Mouse (Mus musculus): ENCODE measurements around the gene Usp47. TPM values are rescaled to one million over a fixed set of nuclear protein-coding genes. Genes with fewer than 3 reads are reported as not detected.
"Not testable (repeated sequence)": the region's sequence is repeated elsewhere in the genome, so short reads cannot be mapped to it uniquely, and the experiment has no call there.

Gene Usp47
- polyA plus RNA-seq, 1 experiment from 2014 or later, result 90.9 TPM

DNA sequence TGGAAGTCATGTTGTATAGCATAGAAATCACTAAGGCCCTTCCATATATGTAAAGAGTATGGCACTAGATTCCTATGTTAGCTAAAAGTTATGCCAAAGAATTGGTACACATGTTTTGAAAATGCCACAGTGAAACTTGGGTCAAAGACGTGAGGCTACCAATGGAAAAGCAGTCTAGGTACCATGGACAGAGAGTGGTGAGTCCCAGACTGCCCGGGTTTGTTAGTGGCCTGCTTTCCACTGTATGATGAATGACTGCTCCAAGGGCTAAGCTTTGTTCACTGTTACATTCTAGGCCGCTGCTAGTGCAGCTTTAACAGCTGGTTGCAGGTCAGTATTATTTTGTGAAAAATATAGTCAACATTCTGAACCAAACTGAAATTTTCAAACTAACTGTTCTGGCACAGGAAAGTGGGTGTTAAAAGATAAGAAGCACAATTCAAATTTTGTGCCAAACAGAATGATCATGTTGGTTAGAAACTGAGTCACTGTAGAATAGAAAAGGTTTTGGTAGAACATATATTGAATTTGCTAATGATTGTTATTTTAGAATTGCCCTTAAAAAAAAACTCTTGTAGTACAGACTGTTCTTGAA lies 22.6 kb downstream of the Usp47 start:
- H3K9me3 ChIP-seq, result no peaks in the 10 kb centered on the region
- no peaks in the 10 kb centered on the region; the same call in 1 of the 2 replicates for H3K36me3 ChIP-seq (replicated peaks)
- H3K4me3 ChIP-seq, result no peak overlapping the region
- H3K4me1 ChIP-seq, result no peaks in the 10 kb centered on the region
- 68% methylated on average over 3 of the region's 3 CpGs for WGBS
- no peak overlapping the region for H3K27ac ChIP-seq (replicated peaks)
- DNase-seq (ENCODE audit: low spot score), result no peak
- H3K27me3 ChIP-seq (replicated peaks; ENCODE audit: low read depth, poor library complexity, severe bottlenecking), result no peaks in the 10 kb centered on the region

- Histone ChIP-seq H3K27me3 (replicated peaks; ENCODE audit: low read depth, poor library complexity, severe bottlenecking) (no peaks in the 10 kb centered on the region), H3K9me3 (no peaks in the 10 kb centered on the region), H3K4me1 (no peaks in the 10 kb centered on the region), H3K36me3 (replicated peaks) (peaks cover 4% of the 10 kb centered on the region; the same call in 1 of the 2 replicates), H3K4me3 (no peak overlapping the region), H3K27ac (replicated peaks) (no peak overlapping the region)
- DNase-seq (ENCODE audit: low spot score), result no peak
- WGBS, result 93% methylated on average over 5 of the region's 5 CpGs
Measured at GRCm38 (mm10) chr7:112048643-112049042, 25.3 kb downstream of the Usp47 start.

DNA sequence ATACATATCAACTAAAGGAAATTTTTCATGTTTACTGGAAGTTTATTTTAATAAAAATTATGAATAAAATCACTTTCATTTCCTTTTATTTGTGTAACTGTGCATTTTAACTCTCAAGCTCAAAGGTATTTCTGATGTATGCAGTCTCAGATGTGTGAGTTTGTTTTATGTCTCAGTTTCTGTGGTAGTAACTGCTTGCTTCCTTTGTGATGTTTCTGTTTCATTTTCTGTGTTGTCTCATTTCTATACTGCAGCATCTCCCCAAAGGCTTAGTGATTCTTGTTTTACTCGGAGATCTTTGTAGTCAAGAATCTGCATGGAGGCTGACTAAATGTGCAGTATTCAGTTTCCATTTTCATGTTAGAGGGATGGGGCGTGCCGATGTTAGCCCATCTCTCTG lies 30.4 kb downstream of the Usp47 start:
- no peak for DNase-seq (ENCODE audit: low spot score)
- WGBS, result 94% methylated on average over 3 of the region's 3 CpGs
- no peaks in the 10 kb centered on the region for H3K9me3 ChIP-seq
- H3K27me3 ChIP-seq (replicated peaks; ENCODE audit: low read depth, poor library complexity, severe bottlenecking), result no peaks in the 10 kb centered on the region
- H3K4me3 ChIP-seq, result no peak overlapping the region
- no peaks in the 10 kb centered on the region for H3K4me1 ChIP-seq
- no peak overlapping the region for H3K27ac ChIP-seq (replicated peaks)
- peaks cover 39% of the 10 kb centered on the region for H3K36me3 ChIP-seq (replicated peaks)

GRCm38 (mm10) chr7:112055901-112056625 lies 32.8 kb downstream of the Usp47 start:
- H3K27ac ChIP-seq (replicated peaks), result no peak overlapping the region
- H3K27me3 ChIP-seq (replicated peaks; ENCODE audit: low read depth, poor library complexity, severe bottlenecking), result no peaks in the 10 kb centered on the region
- H3K4me1 ChIP-seq, result no peaks in the 10 kb centered on the region
- no peak for DNase-seq (ENCODE audit: low spot score)
- no peaks in the 10 kb centered on the region for H3K9me3 ChIP-seq
- H3K4me3 ChIP-seq, result no peak overlapping the region
- peaks cover 59% of the 10 kb centered on the region for H3K36me3 ChIP-seq (replicated peaks)
- 76% methylated on average over 8 of the region's 8 CpGs for WGBS

GRCm38 (mm10) chr7:112074868-112075267 lies 51.6 kb downstream of the Usp47 start:
- H3K36me3 ChIP-seq (replicated peaks), result peaks cover 79% of the 10 kb centered on the region
- no peak overlapping the region for H3K27ac ChIP-seq (replicated peaks)
- WGBS, result 89% methylated on average over 5 of the region's 5 CpGs

GRCm38 (mm10) chr7:112082636-112083035 lies 59.3 kb downstream of the Usp47 start:
- Histone ChIP-seq H3K36me3 (replicated peaks) (peaks cover 87% of the 10 kb centered on the region), H3K4me1 (no peaks in the 10 kb centered on the region)

More at GRCm38 (mm10) chr7:112074868-112075267, 51.6 kb downstream of the Usp47 start:
- Histone ChIP-seq H3K4me3 (no peak overlapping the region), H3K27me3 (replicated peaks; ENCODE audit: low read depth, poor library complexity, severe bottlenecking) (no peaks in the 10 kb centered on the region), H3K4me1 (no peaks in the 10 kb centered on the region), H3K9me3 (no peaks in the 10 kb centered on the region)
- DNase-seq (ENCODE audit: low spot score), result no peak

DNA sequence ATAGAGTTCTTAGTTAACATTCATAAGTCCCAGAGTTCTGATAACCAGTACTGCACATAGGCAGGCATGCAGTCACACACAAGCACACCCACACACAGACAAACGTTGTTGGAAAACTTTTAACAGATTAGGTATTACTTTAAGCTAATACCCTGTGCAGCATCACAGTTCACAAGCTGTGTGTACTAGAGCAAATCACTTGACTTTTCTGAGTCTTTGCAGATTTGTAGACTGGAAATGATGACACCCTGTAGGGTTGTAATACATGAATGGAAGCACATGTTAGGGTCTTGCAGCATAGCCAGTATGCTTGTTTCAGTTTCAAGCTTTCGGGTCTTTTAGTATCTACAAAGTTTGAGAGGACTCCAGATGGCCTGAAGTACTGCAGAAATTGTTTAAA lies 60.9 kb downstream of the Usp47 start:
- peaks cover 91% of the 10 kb centered on the region for H3K36me3 ChIP-seq (replicated peaks)
- H3K27ac ChIP-seq (replicated peaks), result no peak overlapping the region
- no peaks in the 10 kb centered on the region for H3K9me3 ChIP-seq
- DNase-seq (ENCODE audit: low spot score), result no peak
- H3K4me1 ChIP-seq, result no peaks in the 10 kb centered on the region
- H3K4me3 ChIP-seq, result no peak overlapping the region
- H3K27me3 ChIP-seq (replicated peaks; ENCODE audit: low read depth, poor library complexity, severe bottlenecking), result no peaks in the 10 kb centered on the region
- WGBS, result 86% methylated on average over 2 of the region's 2 CpGs

More at GRCm38 (mm10) chr7:112082636-112083035, 59.3 kb downstream of the Usp47 start:
- no peak overlapping the region for H3K27ac ChIP-seq (replicated peaks)
- 87% methylated on average over 1 of the region's 1 CpGs for whole genome bisulfite sequencing
- H3K27me3 ChIP-seq (replicated peaks; ENCODE audit: low read depth, poor library complexity, severe bottlenecking), result no peaks in the 10 kb centered on the region
- DNase-seq (ENCODE audit: low spot score), result no peak
- H3K9me3 ChIP-seq, result no peaks in the 10 kb centered on the region
- H3K4me3 ChIP-seq, result no peak overlapping the region

- peaks cover 92% of the 10 kb centered on the region for H3K36me3 ChIP-seq (replicated peaks)
- peak; percentile 88 for DNase-seq (ENCODE audit: low spot score)
- no peaks in the 10 kb centered on the region for H3K27me3 ChIP-seq (replicated peaks; ENCODE audit: low read depth, poor library complexity, severe bottlenecking)
- WGBS, result 36% methylated on average over 4 of the region's 4 CpGs
- H3K4me1 ChIP-seq, result no peaks in the 10 kb centered on the region
- H3K9me3 ChIP-seq, result no peaks in the 10 kb centered on the region
- H3K27ac ChIP-seq (replicated peaks), result no peak overlapping the region
- no peak overlapping the region for H3K4me3 ChIP-seq
Measured at GRCm38 (mm10) chr7:112085062-112085461, 61.8 kb downstream of the Usp47 start.

- DNase-seq (ENCODE audit: low spot score), result no peak
- H3K4me1 ChIP-seq, result no peaks in the 10 kb centered on the region
Measured at GRCm38 (mm10) chr7:112086186-112086585, 62.9 kb downstream of the Usp47 start.

GRCm38 (mm10) chr7:112094923-112095322 lies 71.6 kb downstream of the Usp47 start:
- DNase-seq (ENCODE audit: low spot score); H3K4me3 ChIP-seq; H3K9me3 ChIP-seq; H3K4me1 ChIP-seq; H3K27me3 ChIP-seq (replicated peaks; ENCODE audit: low read depth, poor library complexity, severe bottlenecking); H3K27ac ChIP-seq (replicated peaks): not testable (repeated sequence)
- WGBS, result 92% methylated on average over 4 of the region's 4 CpGs
- peaks cover 100% of the 10 kb centered on the region for H3K36me3 ChIP-seq (replicated peaks)

More at GRCm38 (mm10) chr7:112086186-112086585, 62.9 kb downstream of the Usp47 start:
- Histone ChIP-seq H3K27me3 (replicated peaks; ENCODE audit: low read depth, poor library complexity, severe bottlenecking) (no peaks in the 10 kb centered on the region), H3K27ac (replicated peaks) (no peak overlapping the region), H3K36me3 (replicated peaks) (peaks cover 92% of the 10 kb centered on the region), H3K4me3 (no peak overlapping the region), H3K9me3 (no peaks in the 10 kb centered on the region)
- 98% methylated on average over 2 of the region's 2 CpGs for WGBS

DNA sequence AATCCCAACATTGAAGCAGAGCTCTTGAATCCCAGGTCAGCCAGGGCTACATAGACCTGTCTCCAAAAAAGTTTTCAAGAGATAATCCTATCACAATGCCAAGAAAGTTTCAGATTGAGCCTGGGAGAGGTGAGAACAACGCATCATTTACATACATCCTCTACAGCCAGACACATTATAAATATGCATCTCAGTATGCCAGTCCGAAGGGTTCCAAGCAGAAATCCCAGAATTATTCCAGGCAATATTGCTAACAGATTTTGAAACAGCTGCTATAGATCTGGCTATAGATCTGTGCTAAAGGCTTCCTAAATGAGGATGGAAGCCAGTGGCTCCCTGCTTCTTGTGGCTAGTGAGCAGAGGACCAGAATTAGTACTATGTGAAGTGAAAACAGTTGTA lies 77.6 kb downstream of the Usp47 start:
- Histone ChIP-seq H3K36me3 (replicated peaks) (peaks cover 100% of the 10 kb centered on the region), H3K9me3 (no peaks in the 10 kb centered on the region), H3K4me3 (no peak overlapping the region), H3K4me1 (no peaks in the 10 kb centered on the region), H3K27me3 (replicated peaks; ENCODE audit: low read depth, poor library complexity, severe bottlenecking) (no peaks in the 10 kb centered on the region), H3K27ac (replicated peaks) (no peak overlapping the region)
- WGBS, result 92% methylated on average over 2 of the region's 2 CpGs
- DNase-seq (ENCODE audit: low spot score), result no peak

- H3K27ac ChIP-seq (replicated peaks), result no peak overlapping the region
- no peaks in the 10 kb centered on the region for H3K27me3 ChIP-seq (replicated peaks; ENCODE audit: low read depth, poor library complexity, severe bottlenecking)
- 78% methylated on average over 5 of the region's 5 CpGs for WGBS
- no peak overlapping the region for H3K4me3 ChIP-seq
- DNase-seq (ENCODE audit: low spot score), result no peak
- peaks cover 100% of the 10 kb centered on the region for H3K36me3 ChIP-seq (replicated peaks)
- H3K9me3 ChIP-seq, result no peaks in the 10 kb centered on the region
- H3K4me1 ChIP-seq, result no peaks in the 10 kb centered on the region
Measured at GRCm38 (mm10) chr7:112102933-112103332, 79.6 kb downstream of the Usp47 start.

DNA sequence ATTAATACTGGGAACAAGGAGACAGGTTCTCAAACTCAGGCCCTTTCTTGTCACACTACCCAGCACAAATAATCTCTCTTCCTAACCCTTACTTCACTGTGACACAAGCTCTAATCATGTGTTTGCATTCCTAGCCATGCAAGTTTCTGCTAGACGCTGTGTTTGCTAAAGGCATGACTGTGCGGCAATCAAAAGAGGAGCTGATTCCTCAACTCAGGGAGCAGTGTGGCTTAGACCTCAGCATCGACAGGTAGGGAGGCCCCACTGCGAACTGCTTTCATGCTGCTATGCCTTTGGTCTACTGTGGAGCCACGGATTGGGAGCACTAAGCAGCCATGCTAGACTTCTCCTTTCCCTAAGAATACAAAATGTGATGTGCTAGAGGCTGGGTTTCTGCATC lies 80.5 kb downstream of the Usp47 start:
- H3K4me1 ChIP-seq, result no peaks in the 10 kb centered on the region
- H3K9me3 ChIP-seq, result no peaks in the 10 kb centered on the region
- DNase-seq (ENCODE audit: low spot score), result no peak
- H3K27ac ChIP-seq (replicated peaks), result no peak overlapping the region
- H3K4me3 ChIP-seq, result no peak overlapping the region
- WGBS, result 90% methylated on average over 5 of the region's 5 CpGs
- H3K36me3 ChIP-seq (replicated peaks), result peaks cover 100% of the 10 kb centered on the region
- H3K27me3 ChIP-seq (replicated peaks; ENCODE audit: low read depth, poor library complexity, severe bottlenecking), result no peaks in the 10 kb centered on the region
